Mouse (Mus musculus): Measurements from ENCODE around the gene Fam20c. TPM values are rescaled to one million over a fixed set of nuclear protein-coding genes. Genes with fewer than 3 reads are reported as not detected.

Fam20c gene
- polyA plus RNA-seq, 1 experiment, result 28.5 TPM

DNA sequence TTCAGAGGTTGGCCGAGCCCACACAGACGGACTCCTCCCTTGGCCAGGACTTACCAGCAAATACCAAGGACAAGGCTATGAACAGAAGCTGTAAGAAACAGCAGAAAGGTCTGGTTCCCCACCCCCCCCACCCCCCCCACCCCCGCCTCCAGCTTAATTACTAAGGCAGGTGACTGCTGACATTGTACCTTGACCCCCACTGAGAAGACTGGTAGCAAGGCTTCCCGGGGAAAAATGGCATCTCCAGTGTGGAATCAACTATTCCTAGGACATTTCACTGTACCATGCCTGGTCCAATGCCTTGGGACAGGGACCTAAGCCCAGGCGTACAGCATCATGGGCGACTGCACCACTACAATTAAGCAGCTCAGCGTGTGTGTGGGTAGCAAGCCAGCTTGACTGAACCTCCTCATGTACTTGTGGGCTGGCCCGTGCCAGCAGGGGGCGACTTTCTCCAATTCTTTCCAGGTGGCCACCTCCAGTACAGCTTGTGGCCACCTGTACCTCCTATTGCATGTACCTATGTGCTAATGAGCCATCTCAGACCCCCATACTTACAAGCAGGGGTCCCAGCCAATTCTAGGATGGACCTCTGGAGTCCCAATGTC, 102.8 kb downstream of the Fam20c start:
- TF ChIP-seq POLR2A (IDR thresholded peaks at IDR 0.05; ENCODE audit: extremely low read depth, insufficient read depth, low read length) (no peak), CTCF (IDR thresholded peaks at IDR 0.05; ENCODE audit: extremely low read depth, insufficient read depth, low read length) (peak; percentile 77)
- Histone ChIP-seq H3K4me3 (ENCODE audit: insufficient read depth, low read length) (no peak overlapping the region), H3K27ac (ENCODE audit: insufficient read depth, low read length) (no peak overlapping the region), H3K4me1 (ENCODE audit: control insufficient read depth, insufficient read depth, low read length) (no peaks in the 10 kb centered on the region)

DNA sequence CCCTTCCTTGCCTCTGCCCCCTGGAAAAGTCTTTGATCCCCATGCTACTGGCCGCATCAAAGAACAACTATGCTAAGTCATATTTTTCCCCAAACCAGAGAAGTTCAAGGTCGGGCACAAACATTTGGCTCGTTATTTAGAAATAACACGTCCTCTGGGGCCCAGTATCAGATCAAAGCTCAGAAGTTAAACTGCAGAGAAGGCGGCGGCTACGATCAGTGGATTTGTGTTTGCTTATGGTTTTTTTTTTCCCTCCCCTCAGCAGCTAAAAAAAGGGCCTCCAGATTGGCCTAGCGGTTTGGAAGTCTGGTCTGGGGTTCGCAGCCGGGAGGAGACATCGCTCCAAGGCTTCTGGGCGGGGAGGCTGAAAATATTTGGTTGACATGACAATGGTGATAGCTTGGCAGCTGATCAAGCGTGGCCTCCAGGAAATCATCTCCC, 103.5 kb downstream of the Fam20c start:
- no peak overlapping the region for H3K27ac ChIP-seq (ENCODE audit: insufficient read depth, low read length)
- H3K4me1 ChIP-seq (ENCODE audit: control insufficient read depth, insufficient read depth, low read length), result no peaks in the 10 kb centered on the region
- no peak overlapping the region for H3K4me3 ChIP-seq (ENCODE audit: insufficient read depth, low read length)
- TF ChIP-seq POLR2A (IDR thresholded peaks at IDR 0.05; ENCODE audit: extremely low read depth, insufficient read depth, low read length) (no peak), CTCF (IDR thresholded peaks at IDR 0.05; ENCODE audit: extremely low read depth, insufficient read depth, low read length) (no peak)

Other genes with a start within 250 kb of the Fam20c start
- gene 1700123K08Rik, start 189.8 kb upstream of the Fam20c start, polyA plus RNA-seq (2012; rRNA removed), result 0.19 TPM in 1 of 2 replicates, not detected in the other
- 19.9 and 20.9 TPM in 2 replicates for gene Zfp68, start 134.8 kb upstream of the Fam20c start, polyA plus RNA-seq (2012; rRNA removed)
- gene A430033K04Rik, start 131.7 kb upstream of the Fam20c start, polyA plus RNA-seq (2012; rRNA removed), result 10.3 and 11.5 TPM in 2 replicates
- gene Gm5294, start 65.6 kb downstream of the Fam20c start, polyA plus RNA-seq (2012; rRNA removed), result not detected in 2 replicates
- gene Pdgfa, start 242.9 kb downstream of the Fam20c start, polyA plus RNA-seq (2012; rRNA removed), result 29.4 and 30.0 TPM in 2 replicates

Data from cortical plate, adult 2 months (tissue).